Mouse (Mus musculus): ENCODE measurements at regions not wholly inside any gene's neighbourhood (a gene's known extent, or its start where the extent isn't known, plus 50 kb on each side); places are given as distances from the start of the nearest gene placed in this dataset.
A peak's percentile ranks its signal among the peaks of the same experiment; 100 is the strongest.

GRCm38 (mm10) chr15:69632306-69632705 lies 3131.6 kb upstream of the Lrrc6 start:
- no peak for DNase-seq (ENCODE audit: low spot score)

- no peak for DNase-seq (ENCODE audit: low spot score)
These were observed 3117.3 kb upstream of the Lrrc6 start for GRCm38 (mm10) chr15:69617998-69618397.

DNA sequence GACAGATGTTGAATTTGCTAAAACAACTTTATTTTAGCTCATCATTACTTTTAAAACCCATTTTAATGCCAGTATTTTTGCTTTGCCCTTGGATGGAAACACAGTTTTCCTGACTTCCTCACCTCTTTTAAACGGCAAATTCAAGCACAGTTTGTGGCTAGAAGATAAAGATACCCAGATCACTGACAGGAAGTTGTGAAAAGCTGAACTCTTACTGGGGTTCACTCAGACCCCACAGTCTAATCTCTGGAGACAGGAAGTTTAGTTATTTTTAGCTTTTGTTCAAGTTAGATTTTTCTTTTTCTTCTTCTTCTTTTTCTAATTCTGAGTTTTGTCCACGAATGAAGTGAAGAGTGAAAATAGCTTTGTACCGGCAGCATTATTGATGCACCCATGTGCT lies 3113.3 kb upstream of the Lrrc6 start:
- no peak for DNase-seq (ENCODE audit: low spot score)

DNA sequence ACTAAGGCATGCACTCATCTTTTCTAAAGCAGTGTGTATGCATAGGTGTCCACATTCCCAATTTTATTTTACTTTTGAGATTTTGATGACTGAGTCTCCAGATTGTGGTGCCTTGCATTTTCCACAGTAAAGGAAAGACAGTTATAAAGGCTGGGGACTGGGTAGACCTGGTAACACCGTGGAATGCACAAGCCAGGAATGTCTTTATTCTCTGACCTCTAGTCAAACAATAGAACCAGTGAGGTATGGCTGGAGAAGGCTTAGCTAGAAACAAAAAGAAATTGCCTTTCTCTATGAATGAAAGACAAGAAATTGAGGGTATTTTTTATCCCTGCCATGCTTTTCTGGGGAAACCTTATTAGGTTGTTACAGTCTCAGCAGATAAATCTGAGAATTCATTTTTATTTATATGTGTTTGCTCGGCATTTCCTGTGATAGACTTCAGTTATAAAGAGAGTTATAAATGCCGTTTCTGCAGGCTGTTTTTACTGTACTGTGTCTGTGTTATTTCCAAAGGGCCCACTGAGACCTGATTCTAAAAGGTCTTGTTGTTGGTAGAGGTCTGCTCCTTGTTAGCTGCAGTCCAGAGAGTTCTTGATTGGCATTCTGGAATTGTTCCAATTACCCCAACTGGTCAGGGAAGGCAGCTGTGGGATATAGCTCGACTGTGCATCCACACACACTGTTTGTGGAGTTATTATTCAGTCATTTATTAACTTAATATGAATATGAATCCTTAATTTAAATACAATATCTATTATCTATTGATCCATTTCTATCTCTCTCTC lies 3090.7 kb upstream of the Lrrc6 start:
- DNase-seq (ENCODE audit: low spot score), result no peak

DNA sequence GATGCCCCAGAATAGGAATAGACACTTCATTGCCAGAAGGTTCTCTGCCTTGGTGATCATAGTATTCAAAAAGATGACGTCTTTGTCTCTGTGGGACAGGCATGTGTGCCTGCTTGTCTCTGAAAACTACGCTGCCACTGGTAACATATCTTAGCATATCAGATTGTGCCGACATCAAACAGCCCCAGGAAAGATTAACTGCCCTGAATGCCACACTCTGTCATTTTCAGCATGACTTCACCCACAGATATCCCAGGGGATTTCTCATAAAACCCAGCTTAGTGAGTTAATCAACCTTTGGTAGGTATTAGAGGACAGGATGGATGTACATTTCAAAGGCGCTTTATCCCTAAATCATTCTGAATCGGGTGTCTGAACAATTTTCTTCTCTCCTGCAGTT lies 3087.4 kb upstream of the Lrrc6 start:
- DNase-seq (ENCODE audit: low spot score), result no peak

GRCm38 (mm10) chr15:69576742-69577141 lies 3076.0 kb upstream of the Lrrc6 start:
- no peak for DNase-seq (ENCODE audit: low spot score)

DNA sequence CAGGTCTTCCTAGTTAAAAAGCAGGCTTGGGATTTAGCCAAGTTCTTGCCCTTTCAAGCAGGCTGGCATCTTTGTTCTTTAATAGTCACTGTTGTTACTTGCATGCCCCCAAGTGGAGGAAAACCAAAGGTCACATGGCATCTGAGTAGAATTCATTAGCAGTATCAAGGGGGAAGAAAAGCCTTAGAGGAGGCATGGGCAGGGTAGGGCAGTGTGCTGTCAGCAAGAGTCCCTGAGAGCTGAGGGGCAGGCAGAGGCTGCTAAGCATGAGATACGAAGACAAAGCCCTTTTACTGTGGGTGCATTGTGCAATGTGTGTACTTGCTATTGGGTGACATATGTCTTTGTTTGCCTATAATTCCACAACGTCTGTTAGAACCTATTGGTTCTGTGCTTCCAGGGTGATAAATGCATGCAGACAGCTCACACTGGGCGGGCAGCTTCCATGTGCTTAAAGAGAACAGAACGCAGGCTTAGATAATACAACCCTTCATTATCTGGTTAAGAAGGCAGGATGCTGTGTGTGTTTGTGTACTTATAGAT lies 3075.0 kb upstream of the Lrrc6 start:
- DNase-seq (ENCODE audit: low spot score), result peak; percentile 3

- no peak for DNase-seq (ENCODE audit: low spot score)
These were observed 3053.5 kb upstream of the Lrrc6 start for GRCm38 (mm10) chr15:69554171-69554570.

GRCm38 (mm10) chr15:69552062-69552628 lies 3051.4 kb upstream of the Lrrc6 start:
- DNase-seq (ENCODE audit: low spot score), result no peak

DNA sequence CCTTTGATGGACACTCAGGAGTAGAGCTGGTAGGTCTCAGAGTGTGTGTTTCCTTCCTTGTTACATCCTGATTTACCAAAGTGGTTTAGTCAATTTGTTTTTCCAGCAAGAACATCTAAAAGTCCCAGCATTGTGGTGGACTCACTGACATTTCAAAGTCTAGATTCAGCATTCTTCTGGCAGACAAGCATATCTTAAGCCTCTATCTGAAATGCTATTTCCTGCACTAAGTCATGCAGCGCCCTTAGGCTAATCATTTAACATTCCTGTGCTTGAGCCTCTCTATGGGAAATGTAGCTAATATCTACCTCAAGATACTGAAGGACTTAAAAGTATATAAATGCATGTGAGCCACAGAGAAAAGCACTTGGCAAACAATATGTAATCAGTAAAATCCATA lies 3050.3 kb upstream of the Lrrc6 start:
- no peak for DNase-seq (ENCODE audit: low spot score)

DNA sequence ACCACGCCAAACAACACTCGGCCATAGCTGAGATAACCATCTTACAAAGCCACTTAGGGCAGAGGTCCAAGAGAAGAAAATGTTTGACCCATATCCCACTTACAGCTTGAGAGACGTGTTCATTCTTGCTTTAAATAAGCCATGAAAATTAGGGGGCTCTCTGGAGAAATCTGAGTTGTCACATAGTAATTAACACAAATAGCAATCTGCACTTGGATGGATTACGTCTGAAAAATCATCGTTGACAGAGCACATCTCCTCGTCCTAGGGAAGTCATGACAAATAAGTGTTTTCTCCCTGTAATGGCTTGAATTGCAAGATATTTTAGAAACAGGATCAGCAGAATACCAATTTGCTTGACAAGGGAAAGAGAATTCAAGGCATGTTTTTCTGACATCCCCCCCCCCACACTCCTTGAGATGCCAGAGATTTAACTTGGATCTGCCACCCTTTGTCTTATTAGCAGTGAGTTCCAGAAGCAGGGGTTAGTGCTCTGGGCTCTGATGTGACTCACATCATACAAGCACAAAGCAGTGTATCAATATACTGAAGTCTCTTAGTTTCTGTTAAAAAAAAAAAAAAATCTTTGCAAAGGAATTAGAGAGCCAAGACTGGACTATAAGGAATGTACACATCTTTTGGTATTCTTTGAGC lies 3025.9 kb upstream of the Lrrc6 start:
- no peak for DNase-seq (ENCODE audit: low spot score)

GRCm38 (mm10) chr15:69484421-69485074 lies 2983.8 kb upstream of the Lrrc6 start:
- DNase-seq (ENCODE audit: low spot score), result no peak

DNA sequence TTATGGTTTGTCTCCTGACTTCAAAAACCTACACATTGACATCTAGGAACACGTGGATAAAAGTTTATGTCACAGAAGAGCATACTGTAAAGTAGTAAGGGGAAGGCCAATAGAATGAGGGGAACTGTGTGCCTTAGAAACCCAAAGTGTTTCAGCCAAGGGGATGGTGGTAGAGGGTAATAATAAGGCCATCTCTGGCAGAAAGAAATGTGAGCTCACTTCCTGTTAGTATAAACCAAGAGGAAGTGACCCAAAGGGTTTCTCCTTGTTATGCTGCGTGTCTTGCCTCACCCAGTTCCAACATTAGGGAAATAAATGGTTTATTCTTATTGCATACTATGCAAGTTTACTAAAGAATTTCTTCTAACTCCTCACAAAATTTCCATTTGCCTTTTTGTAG lies 2982.4 kb upstream of the Lrrc6 start:
- DNase-seq (ENCODE audit: low spot score), result no peak

DNA sequence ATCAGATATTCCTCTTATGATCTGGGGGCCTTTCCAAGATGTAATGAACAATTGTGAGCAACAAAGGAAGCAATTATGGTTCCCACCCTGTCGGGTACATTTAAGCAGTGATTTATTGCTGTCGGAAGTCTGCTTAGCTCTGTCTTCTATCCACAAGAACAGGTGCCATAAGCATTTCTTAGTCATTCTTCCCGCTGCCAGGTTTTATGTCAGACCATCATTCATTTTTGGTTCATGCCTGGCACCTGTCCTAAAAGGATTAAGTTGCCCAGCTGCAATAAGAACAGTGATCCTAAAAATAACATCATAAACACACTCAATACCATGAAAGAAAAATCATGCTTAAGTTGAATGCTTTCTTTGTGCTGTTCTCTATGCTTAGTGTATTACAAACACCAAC lies 2980.4 kb upstream of the Lrrc6 start:
- DNase-seq (ENCODE audit: low spot score), result no peak

DNA sequence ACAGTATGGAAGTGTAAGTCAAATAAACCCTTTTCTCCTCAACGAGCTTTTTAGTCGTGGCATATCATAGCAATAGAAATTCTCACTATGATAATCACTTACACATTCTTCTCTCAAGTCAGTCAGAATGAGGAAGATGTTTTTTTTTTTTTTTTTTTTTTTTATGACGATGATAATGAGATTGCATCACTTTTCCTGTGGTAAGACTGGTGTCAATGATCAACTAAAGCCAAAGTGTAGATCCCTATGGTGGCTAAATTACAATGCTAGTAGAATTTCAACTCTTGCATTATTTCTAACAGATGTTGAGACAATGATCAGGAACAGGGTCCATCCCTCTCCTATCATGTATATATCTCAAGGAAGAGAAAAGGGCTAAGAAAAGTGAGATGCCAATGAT lies 2976.3 kb upstream of the Lrrc6 start:
- no peak for DNase-seq (ENCODE audit: low spot score)

- no peak for DNase-seq (ENCODE audit: low spot score)
These were observed 2968.9 kb upstream of the Lrrc6 start for GRCm38 (mm10) chr15:69469566-69469965.

DNA sequence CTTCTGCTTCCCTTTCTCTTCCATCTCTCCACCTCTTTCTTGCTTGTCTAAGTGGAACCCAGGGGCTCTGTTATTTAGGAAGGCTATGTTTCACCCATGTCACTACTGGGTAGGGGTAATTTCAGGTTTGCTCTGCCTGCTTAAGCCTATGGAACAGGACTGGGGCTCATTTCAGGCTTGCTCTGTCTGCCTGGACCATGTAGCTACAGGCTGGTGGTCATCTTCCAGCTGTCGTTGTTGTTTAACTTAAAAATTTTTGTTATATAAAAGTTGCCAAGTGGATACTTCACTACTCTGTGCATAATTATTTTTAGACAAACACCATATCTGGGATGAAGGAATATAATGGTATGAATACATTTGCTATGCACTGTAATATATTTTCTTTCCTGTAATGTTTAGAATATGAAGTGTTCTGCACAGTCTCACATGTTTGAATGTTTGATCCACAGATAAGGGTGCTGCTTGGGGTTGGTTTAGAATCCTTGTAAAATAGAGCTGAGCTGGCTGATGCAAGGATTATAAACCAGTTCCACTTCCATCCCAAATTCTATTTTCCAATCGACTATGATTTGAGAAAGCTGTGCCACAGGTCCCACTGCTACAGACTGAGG lies 2960.0 kb upstream of the Lrrc6 start:
- DNase-seq (ENCODE audit: low spot score), result no peak

GRCm38 (mm10) chr15:69457473-69457872 lies 2956.8 kb upstream of the Lrrc6 start:
- no peak for DNase-seq (ENCODE audit: low spot score)

- DNase-seq (ENCODE audit: low spot score), result no peak
These were observed 2955.6 kb upstream of the Lrrc6 start for GRCm38 (mm10) chr15:69456191-69456770.

DNA sequence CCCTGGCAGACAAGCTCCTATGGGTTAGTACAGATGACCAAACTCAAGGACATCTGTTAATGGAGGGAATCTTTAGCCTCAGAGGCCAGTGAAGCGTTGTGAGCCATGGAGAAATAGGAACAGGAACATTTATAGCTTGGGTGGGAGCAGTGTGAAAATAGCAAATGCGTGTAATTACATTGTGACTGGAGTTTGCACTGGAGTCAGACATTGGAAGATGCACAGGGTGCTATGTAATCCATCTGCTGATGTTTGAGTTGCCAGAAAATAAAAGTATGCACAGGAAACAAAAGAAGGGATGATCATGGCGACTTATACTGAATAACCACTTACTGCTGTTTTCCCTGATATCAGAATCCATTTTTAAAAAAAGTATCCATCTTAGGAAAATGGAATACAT lies 2940.3 kb upstream of the Lrrc6 start:
- DNase-seq (ENCODE audit: low spot score), result no peak

- DNase-seq (ENCODE audit: low spot score), result no peak
These were observed 2912.9 kb upstream of the Lrrc6 start for GRCm38 (mm10) chr15:69413531-69414011.

- no peak for DNase-seq (ENCODE audit: low spot score)
These were observed 2888.9 kb upstream of the Lrrc6 start for GRCm38 (mm10) chr15:69389575-69389974.

Measured in ovary, adult 18-20 months (tissue).